Mouse (Mus musculus) CH12.LX (cell line): ENCODE measurements around the gene Obp2b. TPM values are rescaled to one million over a fixed set of nuclear protein-coding genes. Genes with fewer than 3 reads are reported as not detected.

Experiments
- DNase-seq: peaks from one replicate; pipeline ENCODE4 v3.0.0-alpha.2; 2013; ENCODE audit errors: extremely low read depth
- H3K27ac ChIP-seq: 2 replicates; pipeline ENCODE4 v1.5.1; 2012; ENCODE audit warnings: low read depth, mild to moderate bottlenecking, control low read depth, moderate library complexity; ENCODE audit not compliant: insufficient read depth
- H3K27me3 ChIP-seq: replicated peaks from 2 replicates; pipeline ENCODE3; 2012; ENCODE audit warnings: inconsistent platforms
- H3K36me3 ChIP-seq, 2 experiments: replicated peaks in 1 of 2; 2 replicates each; pipeline versions ENCODE3 to v1.6.1; 2012; ENCODE audit warnings: inconsistent platforms in 1 of 2, low read length in 1 of 2, mild to moderate bottlenecking in 1 of 2, mixed read lengths in 1 of 2, moderate library complexity in 1 of 2; ENCODE audit not compliant: control insufficient read depth in 1 of 2, insufficient read depth in 1 of 2
- H3K4me1 ChIP-seq, 2 experiments: 2 replicates each; pipeline ENCODE4 v1.6.1; 2012; ENCODE audit warnings: inconsistent platforms in 1 of 2, moderate library complexity in 1 of 2; ENCODE audit not compliant: insufficient read depth in 2 of 2, control insufficient read depth in 1 of 2
- H3K4me2 ChIP-seq: 2 replicates; pipeline ENCODE4 v1.6.1; 2012; ENCODE audit warnings: low read depth, mild to moderate bottlenecking, control low read depth; ENCODE audit not compliant: poor library complexity, insufficient read depth, severe bottlenecking
- H3K4me3 ChIP-seq, 3 experiments: fragments of 150-350 bp in 1 of 3; sonication (generic) in 1 of 3; replicated peaks in 1 of 3; 2 replicates each; pipeline versions ENCODE3 to v1.5.1; 2011 to 2012; ENCODE audit warnings: low read depth in 2 of 3, low read length in 2 of 3, mild to moderate bottlenecking in 2 of 3, moderate library complexity in 2 of 3, control low read depth in 1 of 3, improper control_type of control experiment in 1 of 3, inconsistent platforms in 1 of 3, mixed read lengths in 1 of 3; ENCODE audit not compliant: poor library complexity in 1 of 3
- H3K79me2 ChIP-seq: replicated peaks from 2 replicates; pipeline ENCODE4 v1.6.1; 2012; ENCODE audit warnings: mild to moderate bottlenecking, moderate library complexity; ENCODE audit not compliant: control insufficient read depth, poor library complexity, insufficient read depth, severe bottlenecking; ENCODE audit errors: extremely low read depth
- H3K9ac ChIP-seq: 2 replicates; pipeline ENCODE4 v1.6.1; 2012; ENCODE audit warnings: low read depth, mild to moderate bottlenecking, control low read depth, moderate library complexity; ENCODE audit not compliant: insufficient read depth
- H3K9me3 ChIP-seq: replicated peaks from 2 replicates; pipeline ENCODE3; 2012; ENCODE audit warnings: low read length, inconsistent platforms, mixed read lengths
- BHLHE40 ChIP-seq: IDR thresholded peaks from 2 replicates; pipeline ENCODE4 v1.6.1; 2011; ENCODE audit warnings: mild to moderate bottlenecking, low read depth, low read length, improper control_type of control experiment
- CHD1 ChIP-seq: IDR thresholded peaks from 2 replicates; pipeline ENCODE4 v1.6.1; 2012; ENCODE audit warnings: low read depth, low read length, improper control_type of control experiment, inconsistent platforms
- CHD2 ChIP-seq: IDR thresholded peaks from 2 replicates; pipeline ENCODE4 v1.6.1; 2011; ENCODE audit warnings: low read length, improper control_type of control experiment
- CTCF ChIP-seq, 2 experiments: IDR thresholded peaks in 1 of 2; conservative IDR thresholded peaks in 1 of 2; 2 replicates each; pipeline ENCODE4 v1.5.1; 2011 to 2012; ENCODE audit warnings: low read depth in 2 of 2, low read length in 2 of 2, improper control_type of control experiment in 1 of 2, inconsistent platforms in 1 of 2, mild to moderate bottlenecking in 1 of 2, moderate library complexity in 1 of 2
- E2F4 ChIP-seq: IDR thresholded peaks from 2 replicates; pipeline ENCODE4 v1.6.1; 2011; ENCODE audit warnings: low read depth, low read length, improper control_type of control experiment; ENCODE audit not compliant: insufficient replicate concordance
- GABPA ChIP-seq: IDR thresholded peaks from 2 replicates; pipeline ENCODE4 v1.6.1; 2012; ENCODE audit warnings: low read depth, low read length, improper control_type of control experiment, inconsistent platforms; ENCODE audit not compliant: insufficient replicate concordance
- KAT2A ChIP-seq: IDR thresholded peaks from 2 replicates; pipeline ENCODE4 v1.6.1; 2012; ENCODE audit warnings: low read length, improper control_type of control experiment, inconsistent platforms; ENCODE audit not compliant: insufficient replicate concordance
- MAX ChIP-seq: IDR thresholded peaks from 2 replicates; pipeline ENCODE4 v1.6.1; 2011; ENCODE audit warnings: low read length, improper control_type of control experiment
- MXI1 ChIP-seq: IDR thresholded peaks from 2 replicates; pipeline ENCODE4 v1.6.1; 2011; ENCODE audit warnings: mild to moderate bottlenecking, low read depth, low read length, improper control_type of control experiment
- MYC ChIP-seq: IDR thresholded peaks from 2 replicates; pipeline ENCODE4 v1.6.1; 2011; ENCODE audit warnings: low read depth, mild to moderate bottlenecking, improper control_type of control experiment, low read length
- NELFE ChIP-seq: IDR thresholded peaks from 2 replicates; pipeline ENCODE4 v1.6.1; 2011; ENCODE audit warnings: low read depth, low read length, improper control_type of control experiment
- NRF1 ChIP-seq: IDR thresholded peaks from 2 replicates; pipeline ENCODE4 v1.6.1; 2014; ENCODE audit warnings: low read depth, mild to moderate bottlenecking, inconsistent platforms, low read length, improper control_type of control experiment, moderate library complexity
- POLR2A ChIP-seq: IDR thresholded peaks from 2 replicates; pipeline ENCODE4 v1.6.1; 2011; ENCODE audit warnings: low read depth, mild to moderate bottlenecking, improper control_type of control experiment, low read length
- RCOR1 ChIP-seq: conservative IDR thresholded peaks from 2 replicates; pipeline ENCODE4 v1.6.1; 2012; ENCODE audit warnings: low read depth, mild to moderate bottlenecking, inconsistent platforms, low read length, improper control_type of control experiment
- SIN3A ChIP-seq: IDR thresholded peaks from 2 replicates; pipeline ENCODE4 v1.6.1; 2012; ENCODE audit warnings: low read length, improper control_type of control experiment, inconsistent platforms
- TBP ChIP-seq: conservative IDR thresholded peaks from 2 replicates; pipeline ENCODE4 v1.6.1; 2011; ENCODE audit warnings: low read depth, low read length, improper control_type of control experiment
- UBTF ChIP-seq: IDR thresholded peaks from 2 replicates; pipeline ENCODE4 v1.6.1; 2012; ENCODE audit warnings: low read depth, mild to moderate bottlenecking, inconsistent platforms, low read length, improper control_type of control experiment, moderate library complexity
- ZMIZ1 ChIP-seq: IDR thresholded peaks from 2 replicates; pipeline ENCODE4 v1.6.1; 2012; ENCODE audit warnings: low read depth, mild to moderate bottlenecking, inconsistent platforms, low read length, improper control_type of control experiment
- dilution Hi-C: fragments of 300-500 bp; cut with MboI; formaldehyde crosslinking; loops from 2 replicates; pipeline ENCODE4 v1.14.3; 2020; ENCODE audit warnings: low sequenced_read_pairs; ENCODE audit not compliant: extremely low pct_unique_long_range_greater_than_20kb, extremely low pct_ligation_motif_present
- in situ Hi-C: fragments of 300-500 bp; cut with MboI; formaldehyde crosslinking; loops from 3 replicates; pipeline ENCODE4 v1.14.3; 2019; ENCODE audit warnings: low sequenced_read_pairs, low pct_ligation_motif_present, low pct_unique_long_range_greater_than_20kb, mixed read lengths
- polyA plus RNA-seq: library from polyadenylated mRNA; unstranded; fragments of >175 nt; gene quantifications from 2 replicates; pipeline ENCODE4 v1.2.1, GENCODE M21; 2012; ENCODE audit warnings: low read depth; ENCODE audit not compliant: insufficient read length
- total RNA-seq, 2 experiments: library from RNA; depleted of rRNA; stranded (reverse); fragments of 300-350 nt in 1 of 2; fragments of >200 nt in 1 of 2; gene quantifications; 2 replicates each; pipeline ENCODE4 v1.2.3; 2012 to 2014

Gene Obp2b
- total and polyA plus RNA-seq, 3 experiments = not detected

- no peak for DNase-seq
- Histone ChIP-seq H3K36me3 (no peaks in the 10 kb centered on the region), H3K4me1 (no peaks in the 10 kb centered on the region), H3K27me3 (peaks cover 74% of the 10 kb centered on the region), H3K27ac (no peak within 1 kb of the TSS), H3K4me2 (no peak within 1 kb of the TSS), H3K4me3 (no peak within 1 kb of the TSS), H3K79me2 (no peaks in the 10 kb centered on the region), H3K9me3 (no peaks in the 10 kb centered on the region)
- dilution Hi-C loops = no loop called here
- in situ Hi-C loops = loop anchor here (5.0 kb wide), 1 partner anchor 52 kb away; the partner anchor contains the start of gene Glt6d1
- TF ChIP-seq MYC (no peak), RCOR1 (no peak), CHD1 (no peak), MAX (no peak)
- TF ChIP-seq, all 38 proteins: peak for 0
- H3K9ac ChIP-seq = no peak within 1 kb of the TSS
Observed at GRCm38 (mm10) chr2:25765269-25765668, 28.5 kb downstream of the Obp2b start, which contains the start of gene Lcn3. Lcn3 (plus strand) TSS chr2:25765569.

GRCm38 (mm10) chr2:25767764-25768163 lies 31.0 kb downstream of the Obp2b start:
- DNase-seq = no peak
- Histone ChIP-seq H3K79me2 (no peaks in the 10 kb centered on the region), H3K9me3 (no peaks in the 10 kb centered on the region), H3K27ac (no peak overlapping the region), H3K4me1 (no peaks in the 10 kb centered on the region), H3K9ac (no peak overlapping the region), H3K4me2 (no peak overlapping the region), H3K36me3 (no peaks in the 10 kb centered on the region), H3K27me3 (peaks cover 90% of the 10 kb centered on the region), H3K4me3 (no peak overlapping the region)
- no peak for TF ChIP-seq CHD2
- no peak for TF ChIP-seq NRF1
- no peak for TF ChIP-seq MXI1
- no peak for TF ChIP-seq BHLHE40
- no peak for TF ChIP-seq CTCF (conservative IDR thresholded peaks at IDR 0.05 in 1 of 2, IDR thresholded peaks at IDR 0.05 in 1 of 2; ENCODE audit: low read depth in 2 of 2, low read length in 2 of 2)
- TF ChIP-seq RCOR1 = no peak
- no peak for TF ChIP-seq UBTF
- no peak for TF ChIP-seq TBP
- in situ Hi-C loops (loop anchor here (5.0 kb wide), 1 partner anchor 50 kb away; the partner anchor contains the start of gene Glt6d1), dilution Hi-C loops (no loop called here)

- no peak for TF ChIP-seq MAX
- TF ChIP-seq ZMIZ1 = no peak
- no peak for TF ChIP-seq GABPA
- TF ChIP-seq KAT2A = no peak
- no peak for TF ChIP-seq SIN3A
- TF ChIP-seq BHLHE40 = no peak
- no peak for TF ChIP-seq UBTF
- TF ChIP-seq POLR2A = no peak
- TF ChIP-seq E2F4 = no peak
- TF ChIP-seq NELFE = no peak
- TF ChIP-seq MYC = no peak
- Histone ChIP-seq H3K27me3 (peaks cover 47% of the 10 kb centered on the region), H3K27ac (no peak overlapping the region), H3K36me3 (no peaks in the 10 kb centered on the region), H3K4me2 (no peak overlapping the region), H3K9me3 (no peaks in the 10 kb centered on the region), H3K79me2 (no peaks in the 10 kb centered on the region), H3K4me1 (peaks cover 0 to 13% of the 10 kb centered on the region in 2 experiments; a peak in 2 of 4 replicates), H3K4me3 (no peak overlapping the region), H3K9ac (no peak overlapping the region)
- no peak for DNase-seq
- in situ Hi-C loops = no loop called here
- dilution Hi-C loops = no loop called here
Observed at GRCm38 (mm10) chr2:25773507-25773906, 36.7 kb downstream of the Obp2b start.
